Mouse (Mus musculus) hindlimb bud, embryonic 11.5 days (tissue): ENCODE measurements at regions not wholly inside any gene's neighbourhood (a gene's known extent, or its start where the extent isn't known, plus 50 kb on each side); places are given as distances from the start of the nearest gene placed in this dataset.
"Not testable (repeated sequence)": the region's sequence is repeated elsewhere in the genome, so short reads cannot be mapped to it uniquely, and the experiment has no call there.

Source experiments
- DNase-seq: peaks from one replicate; pipeline ENCODE4 v3.0.0-alpha.2; 2012; ENCODE audit warnings: low read depth, low spot score; ENCODE audit errors: extremely low spot score

- DNase-seq, result no peak
Observed at GRCm38 (mm10) chr7:137522450-137522849, 85.0 kb downstream of the Glrx3 start.

- no peak for DNase-seq
Observed at GRCm38 (mm10) chr7:137533476-137533875, 96.1 kb downstream of the Glrx3 start.

GRCm38 (mm10) chr7:137549991-137550390 is 112.6 kb downstream of the Glrx3 start:
- peak; percentile 57 for DNase-seq

GRCm38 (mm10) chr7:137552551-137553198 is 115.3 kb downstream of the Glrx3 start:
- DNase-seq, result no peak

- no peak for DNase-seq
Observed at GRCm38 (mm10) chr7:137555481-137555880, 118.1 kb downstream of the Glrx3 start.

GRCm38 (mm10) chr7:137557439-137557838 is 120.0 kb downstream of the Glrx3 start:
- peak; percentile 14 for DNase-seq

GRCm38 (mm10) chr7:137558871-137559270 is 121.5 kb downstream of the Glrx3 start:
- no peak for DNase-seq

- no peak for DNase-seq
Observed at GRCm38 (mm10) chr7:137570199-137570598, 132.8 kb downstream of the Glrx3 start.

GRCm38 (mm10) chr7:137575491-137575890 is 138.1 kb downstream of the Glrx3 start:
- no peak for DNase-seq

- no peak for DNase-seq
Observed at GRCm38 (mm10) chr7:137576251-137576650, 138.8 kb downstream of the Glrx3 start.

- DNase-seq, result no peak
Observed at GRCm38 (mm10) chr7:137583556-137583955, 146.1 kb downstream of the Glrx3 start.

- not testable (repeated sequence) for DNase-seq
Observed at GRCm38 (mm10) chr7:137584916-137585315, 147.5 kb downstream of the Glrx3 start.

GRCm38 (mm10) chr7:137593570-137593969 is 156.2 kb downstream of the Glrx3 start:
- DNase-seq, result no peak

- no peak for DNase-seq
Observed at GRCm38 (mm10) chr7:137595567-137595966, 158.2 kb downstream of the Glrx3 start.

- no peak for DNase-seq
Observed at GRCm38 (mm10) chr7:137596161-137596560, 158.7 kb downstream of the Glrx3 start.

GRCm38 (mm10) chr7:137603039-137603438 is 165.6 kb downstream of the Glrx3 start:
- DNase-seq, result peak; percentile 68

GRCm38 (mm10) chr7:137609752-137610151 is 172.3 kb downstream of the Glrx3 start:
- no peak for DNase-seq

GRCm38 (mm10) chr7:137611363-137611762 is 173.9 kb downstream of the Glrx3 start:
- DNase-seq, result no peak

GRCm38 (mm10) chr7:137611891-137612522 is 174.6 kb downstream of the Glrx3 start:
- DNase-seq, result no peak

- DNase-seq, result no peak
Observed at GRCm38 (mm10) chr7:137618406-137619133, 181.2 kb downstream of the Glrx3 start.

- no peak for DNase-seq
Observed at GRCm38 (mm10) chr7:137619286-137619789, 181.9 kb downstream of the Glrx3 start.

- no peak for DNase-seq
Observed at GRCm38 (mm10) chr7:137628266-137628665, 190.9 kb downstream of the Glrx3 start.
